Mouse (Mus musculus): ENCODE measurements around the gene Eif4g3. TPM values are rescaled to one million over a fixed set of nuclear protein-coding genes. Genes with fewer than 3 reads are reported as not detected.

Eif4g3 gene
- polyA plus RNA-seq, 1 experiment from 2014 or later = 35.4 TPM

GRCm38 (mm10) chr4:138215671-138216199, 222.9 kb downstream of the Eif4g3 start:
- Histone ChIP-seq H3K4me2 (ENCODE audit: low read depth, low read length) (peak overlapping the region; percentile 75), H3K36me3 (ENCODE audit: control insufficient read depth, insufficient read depth, low read length) (peaks cover 9% of the 10 kb centered on the region; the same call in 1 of the 2 replicates), H3K9ac (ENCODE audit: low read depth, low read length) (peak overlapping the region; percentile 99), H3K9me3 (ENCODE audit: control insufficient read depth, low read length) (no peaks in the 10 kb centered on the region), H3K4me3 (ENCODE audit: low read depth, low read length) (peak overlapping the region; percentile 98), H3K27ac (replicated peaks; ENCODE audit: low read depth, low read length) (peak overlapping the region; percentile 99), H3K4me1 (ENCODE audit: control insufficient read depth, insufficient read depth, low read length) (peaks cover 19% of the 10 kb centered on the region), H3K27me3 (replicated peaks; ENCODE audit: control insufficient read depth, insufficient read depth, low read length) (no peaks in the 10 kb centered on the region)
- DNase-seq (ENCODE audit: low spot score) = no peak
- ATAC-seq (ENCODE audit: low read depth) = no peak
- 48% methylated on average over 13 of the region's 13 CpGs for WGBS

GRCm38 (mm10) chr4:138216200-138216890, 223.5 kb downstream of the Eif4g3 start, which contains the start of gene Hp1bp3:
Hp1bp3 (plus strand) TSS chr4:138216296.
- Histone ChIP-seq H3K4me2 (ENCODE audit: low read depth, low read length) (peak within 1 kb of the TSS; percentile 83), H3K4me3 (ENCODE audit: low read depth, low read length) (peak within 1 kb of the TSS; percentile 98), H3K36me3 (ENCODE audit: control insufficient read depth, insufficient read depth, low read length) (peaks cover 9% of the 10 kb centered on the region; the same call in 1 of the 2 replicates), H3K4me1 (ENCODE audit: control insufficient read depth, insufficient read depth, low read length) (peaks cover 19% of the 10 kb centered on the region), H3K27me3 (replicated peaks; ENCODE audit: control insufficient read depth, insufficient read depth, low read length) (no peaks in the 10 kb centered on the region), H3K9ac (ENCODE audit: low read depth, low read length) (peak within 1 kb of the TSS; percentile 99), H3K9me3 (ENCODE audit: control insufficient read depth, low read length) (no peaks in the 10 kb centered on the region), H3K27ac (replicated peaks; ENCODE audit: low read depth, low read length) (peak within 1 kb of the TSS; percentile 99)
- peak; percentile 85 for DNase-seq (ENCODE audit: low spot score)
- peak; percentile 69 for ATAC-seq (ENCODE audit: low read depth)
- 0% methylated on average over 5 of the region's 84 CpGs for WGBS

DNA sequence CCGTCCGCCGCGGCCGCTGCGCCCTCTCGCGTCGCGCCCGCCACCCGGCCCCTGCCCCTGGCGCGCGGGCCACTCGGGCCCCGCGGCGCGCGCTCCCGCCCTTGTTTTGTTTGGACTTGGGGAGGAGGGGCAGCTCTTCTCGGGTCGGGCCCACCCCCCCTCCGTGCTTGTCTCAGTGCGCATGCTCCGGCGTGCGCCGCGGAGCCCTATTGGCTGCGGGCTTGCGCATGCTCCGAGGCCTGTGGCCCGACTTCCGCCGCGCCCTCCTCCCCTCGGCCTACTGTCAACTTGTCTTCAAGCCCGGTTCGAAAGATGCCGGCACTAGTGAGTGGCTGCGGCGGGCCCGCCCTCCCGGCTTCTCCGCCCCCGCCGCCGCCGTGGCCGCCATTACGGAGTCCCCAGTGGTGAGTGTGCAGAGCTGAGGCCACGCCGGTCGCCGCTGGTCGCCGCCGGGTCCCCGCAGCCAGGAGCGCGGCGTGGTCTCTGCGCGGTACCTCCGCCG, 224.1 kb downstream of the Eif4g3 start:
- H3K4me2 ChIP-seq (ENCODE audit: low read depth, low read length) = peak overlapping the region; percentile 83
- H3K9me3 ChIP-seq (ENCODE audit: control insufficient read depth, low read length) = no peaks in the 10 kb centered on the region
- H3K27ac ChIP-seq (replicated peaks; ENCODE audit: low read depth, low read length) = peak overlapping the region; percentile 99
- peak; percentile 98 for DNase-seq (ENCODE audit: low spot score)
- H3K4me1 ChIP-seq (ENCODE audit: control insufficient read depth, insufficient read depth, low read length) = peaks cover 19% of the 10 kb centered on the region
- 0% methylated on average over 23 of the region's 68 CpGs for WGBS
- peak; percentile 96 for ATAC-seq (ENCODE audit: low read depth)
- H3K27me3 ChIP-seq (replicated peaks; ENCODE audit: control insufficient read depth, insufficient read depth, low read length) = no peaks in the 10 kb centered on the region
- H3K36me3 ChIP-seq (ENCODE audit: control insufficient read depth, insufficient read depth, low read length) = peaks cover 14% of the 10 kb centered on the region
- peak overlapping the region; percentile 98 for H3K4me3 ChIP-seq (ENCODE audit: low read depth, low read length)
- H3K9ac ChIP-seq (ENCODE audit: low read depth, low read length) = peak overlapping the region; percentile 99

DNA sequence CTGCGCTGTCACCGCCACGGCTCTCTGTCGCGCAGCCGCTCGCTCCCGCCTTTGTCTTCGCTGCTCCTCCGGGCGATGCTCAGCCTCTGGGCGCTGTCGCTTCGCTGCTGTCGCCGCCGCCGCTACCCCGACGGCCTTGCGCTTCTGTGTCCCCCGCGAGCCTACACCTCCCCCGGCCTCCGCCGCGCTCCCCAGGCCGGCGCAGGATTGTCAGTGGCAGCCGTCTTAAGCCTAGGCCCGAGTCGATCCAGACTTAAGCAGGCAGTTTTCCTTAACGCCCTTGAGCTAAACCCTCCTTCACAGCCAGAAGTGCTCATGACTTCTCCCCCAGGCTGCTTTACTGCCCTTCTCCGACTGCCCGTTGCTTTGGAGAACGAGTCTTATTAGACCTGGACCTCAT, 224.6 kb downstream of the Eif4g3 start:
- WGBS = under 1% methylated on average over 25 of the region's 36 CpGs
- H3K4me2 ChIP-seq (ENCODE audit: low read depth, low read length) = peak overlapping the region; percentile 83
- peak overlapping the region; percentile 89 for H3K27ac ChIP-seq (replicated peaks; ENCODE audit: low read depth, low read length)
- peaks cover 19% of the 10 kb centered on the region for H3K4me1 ChIP-seq (ENCODE audit: control insufficient read depth, insufficient read depth, low read length)
- H3K36me3 ChIP-seq (ENCODE audit: control insufficient read depth, insufficient read depth, low read length) = peaks cover 19% of the 10 kb centered on the region
- peak overlapping the region; percentile 98 for H3K4me3 ChIP-seq (ENCODE audit: low read depth, low read length)
- no peaks in the 10 kb centered on the region for H3K9me3 ChIP-seq (ENCODE audit: control insufficient read depth, low read length)
- no peaks in the 10 kb centered on the region for H3K27me3 ChIP-seq (replicated peaks; ENCODE audit: control insufficient read depth, insufficient read depth, low read length)
- peak; percentile 7; the same call in 1 of the 2 replicates for ATAC-seq (ENCODE audit: low read depth)
- peak overlapping the region; percentile 99 for H3K9ac ChIP-seq (ENCODE audit: low read depth, low read length)
- no peak for DNase-seq (ENCODE audit: low spot score)

- no peaks in the 10 kb centered on the region for H3K27me3 ChIP-seq (replicated peaks; ENCODE audit: control insufficient read depth, insufficient read depth, low read length)
- H3K9me3 ChIP-seq (ENCODE audit: control insufficient read depth, low read length) = no peaks in the 10 kb centered on the region
- WGBS = 82% methylated on average over 11 of the region's 11 CpGs
- H3K4me2 ChIP-seq (ENCODE audit: low read depth, low read length) = peak overlapping the region; percentile 83
- peaks cover 25% of the 10 kb centered on the region for H3K36me3 ChIP-seq (ENCODE audit: control insufficient read depth, insufficient read depth, low read length)
- H3K4me3 ChIP-seq (ENCODE audit: low read depth, low read length) = peak overlapping the region; percentile 98
- DNase-seq (ENCODE audit: low spot score) (no peak), ATAC-seq (ENCODE audit: low read depth) (no peak)
- H3K4me1 ChIP-seq (ENCODE audit: control insufficient read depth, insufficient read depth, low read length) = peaks cover 19% of the 10 kb centered on the region
- H3K27ac ChIP-seq (replicated peaks; ENCODE audit: low read depth, low read length) = peak overlapping the region; percentile 89
- peak overlapping the region; percentile 99 for H3K9ac ChIP-seq (ENCODE audit: low read depth, low read length)
These were observed 225.3 kb downstream of the Eif4g3 start for GRCm38 (mm10) chr4:138217951-138218685.

DNA sequence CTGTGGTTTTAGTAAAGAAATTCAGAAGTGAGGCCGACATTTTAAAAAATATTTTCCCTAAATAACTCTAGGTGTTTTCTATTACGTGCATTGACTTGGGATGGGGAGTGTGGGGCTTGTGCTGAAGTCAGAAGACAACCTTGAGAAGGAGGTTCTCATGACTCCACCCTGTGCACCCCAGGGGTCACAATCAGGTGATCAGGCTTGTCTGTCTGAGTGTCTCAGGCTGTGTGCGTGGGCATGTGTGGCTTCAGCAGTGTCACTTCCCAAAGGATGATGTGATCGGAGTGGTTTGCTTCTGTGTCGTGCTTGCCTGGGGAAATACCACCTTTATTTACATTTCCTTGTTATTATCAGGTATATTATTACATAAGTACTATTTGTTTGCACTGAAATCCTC, 226.5 kb downstream of the Eif4g3 start:
- no peak for ATAC-seq (ENCODE audit: low read depth)
- 78% methylated on average over 5 of the region's 5 CpGs for WGBS
- Histone ChIP-seq H3K9me3 (ENCODE audit: control insufficient read depth, low read length) (no peaks in the 10 kb centered on the region), H3K4me2 (ENCODE audit: low read depth, low read length) (no peak overlapping the region), H3K27ac (replicated peaks; ENCODE audit: low read depth, low read length) (no peak overlapping the region), H3K36me3 (ENCODE audit: control insufficient read depth, insufficient read depth, low read length) (peaks cover 37% of the 10 kb centered on the region), H3K9ac (ENCODE audit: low read depth, low read length) (0 out of 2 replicates have a peak overlapping the region, but pooled peaks have one; percentile 22), H3K27me3 (replicated peaks; ENCODE audit: control insufficient read depth, insufficient read depth, low read length) (no peaks in the 10 kb centered on the region), H3K4me3 (ENCODE audit: low read depth, low read length) (no peak overlapping the region), H3K4me1 (ENCODE audit: control insufficient read depth, insufficient read depth, low read length) (peaks cover 19% of the 10 kb centered on the region)
- DNase-seq (ENCODE audit: low spot score) = no peak

- H3K4me2 ChIP-seq (ENCODE audit: low read depth, low read length) = no peak overlapping the region
- H3K9me3 ChIP-seq (ENCODE audit: control insufficient read depth, low read length) = no peaks in the 10 kb centered on the region
- no peak overlapping the region for H3K9ac ChIP-seq (ENCODE audit: low read depth, low read length)
- DNase-seq (ENCODE audit: low spot score) = no peak
- 84% methylated on average over 7 of the region's 7 CpGs for WGBS
- peaks cover 51% of the 10 kb centered on the region for H3K36me3 ChIP-seq (ENCODE audit: control insufficient read depth, insufficient read depth, low read length)
- no peaks in the 10 kb centered on the region for H3K27me3 ChIP-seq (replicated peaks; ENCODE audit: control insufficient read depth, insufficient read depth, low read length)
- no peak for ATAC-seq (ENCODE audit: low read depth)
- no peak overlapping the region for H3K4me3 ChIP-seq (ENCODE audit: low read depth, low read length)
- peaks cover 15% of the 10 kb centered on the region for H3K4me1 ChIP-seq (ENCODE audit: control insufficient read depth, insufficient read depth, low read length)
- no peak overlapping the region for H3K27ac ChIP-seq (replicated peaks; ENCODE audit: low read depth, low read length)
These were observed 227.9 kb downstream of the Eif4g3 start for GRCm38 (mm10) chr4:138220761-138221160.

DNA sequence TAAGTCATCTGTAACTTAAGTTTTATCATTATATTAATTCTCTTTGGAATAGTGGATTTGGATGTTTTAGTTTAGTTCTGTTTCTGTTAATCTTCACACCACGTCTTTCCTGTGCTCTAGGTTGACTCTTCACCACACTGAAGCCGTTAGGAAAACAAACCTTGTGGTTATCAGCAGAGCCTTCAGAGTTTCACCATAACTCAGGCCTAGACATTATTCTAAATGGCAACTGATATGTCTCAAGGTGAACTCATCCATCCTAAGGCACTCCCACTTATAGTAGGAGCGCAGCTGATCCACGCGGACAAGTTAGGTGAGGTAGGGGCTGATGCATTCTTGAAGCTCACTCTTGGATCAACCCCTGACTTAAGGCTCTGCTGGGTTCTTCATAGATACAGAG, 228.6 kb downstream of the Eif4g3 start:
- Histone ChIP-seq H3K4me3 (ENCODE audit: low read depth, low read length) (no peak overlapping the region), H3K27ac (replicated peaks; ENCODE audit: low read depth, low read length) (no peak overlapping the region), H3K4me1 (ENCODE audit: control insufficient read depth, insufficient read depth, low read length) (peaks cover 14% of the 10 kb centered on the region), H3K36me3 (ENCODE audit: control insufficient read depth, insufficient read depth, low read length) (peaks cover 57% of the 10 kb centered on the region), H3K27me3 (replicated peaks; ENCODE audit: control insufficient read depth, insufficient read depth, low read length) (no peaks in the 10 kb centered on the region), H3K4me2 (ENCODE audit: low read depth, low read length) (no peak overlapping the region), H3K9ac (ENCODE audit: low read depth, low read length) (no peak overlapping the region), H3K9me3 (ENCODE audit: control insufficient read depth, low read length) (no peaks in the 10 kb centered on the region)
- DNase-seq (ENCODE audit: low spot score) (no peak), ATAC-seq (ENCODE audit: low read depth) (no peak)
- 88% methylated on average over 5 of the region's 5 CpGs for WGBS
